Mouse (Mus musculus) MEL (cell line): ENCODE results near the gene Eci1. TPM values are rescaled to one million over a fixed set of nuclear protein-coding genes. Genes with fewer than 3 reads are reported as not detected.
A peak's percentile ranks its signal among the peaks of the same experiment; 100 is the strongest.

Experiments used
- DNase-seq: peaks from one replicate; pipeline ENCODE4 v3.0.0; 2011; ENCODE audit warnings: low read depth, low spot score
- H3K27ac ChIP-seq: 2 replicates; pipeline ENCODE4 v1.5.1; 2012; ENCODE audit warnings: low read depth, mild to moderate bottlenecking, control low read depth, low read length, moderate library complexity; ENCODE audit not compliant: control insufficient read depth
- H3K27me3 ChIP-seq, 2 experiments: fragments of 150-350 bp in 1 of 2; sonication (generic) in 1 of 2; 2 replicates each; pipeline ENCODE4 v1.6.1; 2012; ENCODE audit warnings: low read length in 2 of 2, mild to moderate bottlenecking in 2 of 2, improper control_type of control experiment in 1 of 2, moderate library complexity in 1 of 2; ENCODE audit not compliant: insufficient read depth in 2 of 2, control insufficient read depth in 1 of 2
- H3K36me3 ChIP-seq, 2 experiments: 2 replicates each; pipeline ENCODE4 v1.6.1; 2012 to 2014; ENCODE audit warnings: low read length in 2 of 2, improper control_type of control experiment in 1 of 2, inconsistent platforms in 1 of 2, mild to moderate bottlenecking in 1 of 2; ENCODE audit not compliant: insufficient read depth in 2 of 2, control insufficient read depth in 1 of 2
- H3K4me1 ChIP-seq, 2 experiments: fragments of 150-350 bp in 1 of 2; sonication (generic) in 1 of 2; 2 replicates each; pipeline ENCODE4 v1.6.1; 2012; ENCODE audit warnings: low read length in 2 of 2, improper control_type of control experiment in 1 of 2, mild to moderate bottlenecking in 1 of 2; ENCODE audit not compliant: insufficient read depth in 2 of 2, control insufficient read depth in 1 of 2
- H3K4me3 ChIP-seq, 2 experiments: fragments of 150-350 bp in 1 of 2; sonication (generic) in 1 of 2; 2 replicates each; pipeline ENCODE4 v1.5.1; 2012; ENCODE audit warnings: low read depth in 2 of 2, low read length in 2 of 2, mild to moderate bottlenecking in 2 of 2, moderate library complexity in 2 of 2, control low read depth in 1 of 2, improper control_type of control experiment in 1 of 2; ENCODE audit not compliant: control insufficient read depth in 1 of 2, insufficient read depth in 1 of 2
- H3K79me2 ChIP-seq: 2 replicates; pipeline ENCODE4 v1.6.1; 2012; ENCODE audit warnings: mild to moderate bottlenecking, low read length, moderate library complexity; ENCODE audit not compliant: control insufficient read depth, poor library complexity, insufficient read depth
- H3K9ac ChIP-seq: 2 replicates; pipeline ENCODE4 v1.6.1; 2012; ENCODE audit warnings: low read depth, mild to moderate bottlenecking, control low read depth, low read length, moderate library complexity; ENCODE audit not compliant: control insufficient read depth, poor library complexity, severe bottlenecking
- H3K9me3 ChIP-seq: fragments of 150-350 bp; sonication (generic); replicated peaks from 2 replicates; pipeline ENCODE4 v1.6.1; 2012; ENCODE audit warnings: mild to moderate bottlenecking, low read length, improper control_type of control experiment, moderate library complexity; ENCODE audit not compliant: insufficient read depth
- BHLHE40 ChIP-seq: IDR thresholded peaks from 2 replicates; pipeline ENCODE4 v1.6.1; 2012; ENCODE audit warnings: low read depth, mild to moderate bottlenecking, inconsistent platforms, low read length, improper control_type of control experiment, borderline replicate concordance
- CTCF ChIP-seq, 3 experiments: IDR thresholded peaks in 2 of 3; conservative IDR thresholded peaks in 1 of 3; 2 replicates each; pipeline ENCODE4 v1.5.1; 2011 to 2012; ENCODE audit warnings: low read length in 3 of 3, low read depth in 2 of 3, mild to moderate bottlenecking in 2 of 3, improper control_type of control experiment in 1 of 3, inconsistent platforms in 1 of 3, mixed read lengths in 1 of 3, moderate library complexity in 1 of 3; ENCODE audit not compliant: control insufficient read depth in 1 of 3, insufficient read depth in 1 of 3, poor library complexity in 1 of 3, severe bottlenecking in 1 of 3
- ETS1 ChIP-seq: IDR thresholded peaks from 2 replicates; pipeline ENCODE4 v1.6.1; 2012; ENCODE audit warnings: low read depth, mild to moderate bottlenecking, inconsistent platforms, low read length, improper control_type of control experiment, moderate library complexity
- MEF2A ChIP-seq: IDR thresholded peaks from 2 replicates; pipeline ENCODE4 v1.6.1; 2014; ENCODE audit warnings: low read depth, mild to moderate bottlenecking, inconsistent platforms, low read length, improper control_type of control experiment; ENCODE audit not compliant: poor library complexity, insufficient replicate concordance, severe bottlenecking; ENCODE audit errors: extremely low read depth
- MYC ChIP-seq: IDR thresholded peaks from 2 replicates; pipeline ENCODE4 v1.6.1; 2011; ENCODE audit warnings: low read depth, mild to moderate bottlenecking, low read length, improper control_type of control experiment, moderate library complexity
- NRF1 ChIP-seq: IDR thresholded peaks from 2 replicates; pipeline ENCODE4 v1.6.1; 2014; ENCODE audit warnings: low read depth, mild to moderate bottlenecking, inconsistent platforms, low read length, improper control_type of control experiment, moderate library complexity; ENCODE audit not compliant: poor library complexity, insufficient read depth, severe bottlenecking
- POLR2A ChIP-seq, 2 experiments: IDR thresholded peaks; 2 replicates each; pipeline ENCODE4 v1.6.1; 2011 to 2012; ENCODE audit warnings: low read length in 2 of 2, mild to moderate bottlenecking in 2 of 2, control low read depth in 1 of 2, improper control_type of control experiment in 1 of 2, low read depth in 1 of 2, moderate library complexity in 1 of 2; ENCODE audit not compliant: control insufficient read depth in 1 of 2, insufficient read depth in 1 of 2, poor library complexity in 1 of 2
- SIN3A ChIP-seq: IDR thresholded peaks from 2 replicates; pipeline ENCODE4 v1.6.1; 2012; ENCODE audit warnings: low read length, improper control_type of control experiment, inconsistent platforms
- ZC3H11A ChIP-seq: IDR thresholded peaks from 2 replicates; pipeline ENCODE4 v1.6.1; 2012; ENCODE audit warnings: low read depth, mild to moderate bottlenecking, inconsistent platforms, low read length, improper control_type of control experiment
- ZKSCAN1 ChIP-seq: IDR thresholded peaks from 2 replicates; pipeline ENCODE4 v1.6.1; 2012; ENCODE audit warnings: low read depth, mild to moderate bottlenecking, inconsistent platforms, low read length, improper control_type of control experiment, moderate library complexity
- ZNF384 ChIP-seq: IDR thresholded peaks from 2 replicates; pipeline ENCODE4 v1.6.1; 2012; ENCODE audit warnings: low read depth, mild to moderate bottlenecking, inconsistent platforms, low read length, improper control_type of control experiment
- polyA plus RNA-seq, 2 experiments: library from polyadenylated mRNA; stranded (reverse) in 1 of 2; unstranded in 1 of 2; fragments of >175 nt in 1 of 2; fragments of >200 nt in 1 of 2; gene quantifications; 2 replicates each; pipeline versions ENCODE4 v1.2.1 to v1.2.4; 2012; ENCODE audit warnings: low replicate concordance in 2 of 2, low read depth in 1 of 2; ENCODE audit not compliant: insufficient read length in 2 of 2, insufficient read depth in 1 of 2, missing spikeins in 1 of 2
- total RNA-seq: library from RNA; depleted of rRNA; stranded (reverse); fragments of 300-350 nt; gene quantifications from 2 replicates; pipeline ENCODE4 v1.2.3, GENCODE M21; 2012

The Eci1 gene
- total and polyA plus RNA-seq, 3 experiments: 48.6 to 65.6 TPM; not detected in 1

DNA sequence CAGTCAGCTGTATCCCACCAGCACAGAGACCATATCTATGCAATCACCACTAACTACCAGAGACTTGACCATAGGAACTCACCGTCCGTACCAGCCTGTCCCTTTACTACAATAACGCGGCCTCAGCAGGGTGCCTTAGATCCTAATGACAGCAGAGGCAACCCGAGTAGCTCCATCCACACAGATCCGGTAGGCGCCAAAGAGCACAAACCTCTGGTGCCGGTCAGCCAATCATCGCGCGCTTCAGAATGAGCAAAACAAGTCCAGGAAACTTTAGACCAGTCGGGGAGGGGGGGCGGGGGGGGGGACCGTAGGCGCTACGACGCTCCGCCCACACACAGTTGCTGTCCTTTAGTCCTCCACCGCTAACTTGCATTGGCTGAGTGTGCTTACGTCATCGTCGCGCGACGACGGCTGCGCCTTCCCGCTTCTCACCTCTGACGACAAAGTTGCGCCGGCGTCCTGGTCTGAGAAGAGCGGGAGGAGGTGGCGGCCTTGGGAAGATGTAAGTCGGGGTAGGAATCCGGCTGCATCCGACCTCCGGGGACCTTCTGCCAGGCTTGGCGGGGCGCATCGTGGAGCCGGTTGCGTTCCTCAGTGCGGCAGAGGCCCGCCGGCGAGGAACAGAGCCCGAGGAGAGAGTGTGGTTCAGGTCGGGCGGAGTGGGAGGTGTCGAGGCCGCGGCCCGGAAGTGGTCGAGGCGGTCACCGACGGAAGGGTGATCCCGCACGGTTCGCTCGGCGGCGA, 12.0 kb upstream of the Eci1 start, which contains the start of gene Rnps1 (continued):
- peak; percentile 75 for TF ChIP-seq SIN3A

DNA sequence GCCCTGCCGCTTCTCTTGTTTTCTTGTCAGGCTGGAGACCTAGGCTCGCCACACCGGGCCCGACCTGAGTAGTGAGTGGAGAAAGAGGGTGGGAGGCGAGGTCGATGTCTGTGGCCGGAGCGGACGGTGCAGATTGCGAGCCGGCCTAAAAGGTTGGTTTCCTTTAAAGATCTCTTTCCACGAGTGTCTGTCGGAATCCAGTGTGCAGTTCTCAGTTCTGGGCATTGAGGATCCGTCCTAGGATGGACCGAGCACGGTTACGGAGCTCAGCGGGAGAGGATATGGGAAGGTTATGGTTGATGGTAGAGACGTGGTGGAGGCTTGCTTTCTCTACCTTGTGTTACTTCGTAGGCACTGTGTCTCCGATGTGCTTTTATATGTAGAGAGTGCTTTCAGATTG, 11.4 kb upstream of the Eci1 start:
- Histone ChIP-seq H3K36me3 (peaks cover 24 to 36% of the 10 kb centered on the region in 2 experiments), H3K4me1 (peaks cover 3 to 25% of the 10 kb centered on the region in 2 experiments), H3K27me3 (no peaks in the 10 kb centered on the region), H3K27ac (peak overlapping the region; percentile 74), H3K4me3 (peak overlapping the region; percentile 74 to 77), H3K79me2 (peaks cover 46% of the 10 kb centered on the region), H3K9ac (peak overlapping the region; percentile 91), H3K9me3 (no peaks in the 10 kb centered on the region)
- DNase-seq: no peak
- TF ChIP-seq ETS1 (no peak), POLR2A (IDR thresholded peaks at IDR 0.05; ENCODE audit: control insufficient read depth in 1 of 2, insufficient read depth in 1 of 2, low read depth in 1 of 2, low read length in 2 of 2, poor library complexity in 1 of 2) (0 out of 4 replicates have a peak, but pooled peaks of 1 of the 2 experiments have one; percentile 29), BHLHE40 (no peak), MYC (peak; percentile 10; the same call in 1 of the 2 replicates)

- Histone ChIP-seq H3K27ac (no peak overlapping the region; the same call in 1 of the 2 replicates), H3K9me3 (no peaks in the 10 kb centered on the region), H3K79me2 (peaks cover 48% of the 10 kb centered on the region), H3K4me3 (peak overlapping the region; percentile 74 to 77)
- no peak for DNase-seq
- TF ChIP-seq ZNF384 (no peak), ZC3H11A (no peak), ZKSCAN1 (no peak), ETS1 (no peak), CTCF (IDR thresholded peaks at IDR 0.05 in 2 of 3, conservative IDR thresholded peaks at IDR 0.05 in 1 of 3; ENCODE audit: control insufficient read depth in 1 of 3, insufficient read depth in 1 of 3, low read depth in 2 of 3, low read length in 3 of 3, poor library complexity in 1 of 3, severe bottlenecking in 1 of 3) (no peak), NRF1 (no peak), MEF2A (no peak)
- TF ChIP-seq, all 39 proteins: peak for 0
- H3K27me3 ChIP-seq: no peaks in the 10 kb centered on the region
- H3K36me3 ChIP-seq: peaks cover 29 to 36% of the 10 kb centered on the region in 2 experiments
- H3K4me1 ChIP-seq: peaks cover 3 to 25% of the 10 kb centered on the region in 2 experiments
- peak overlapping the region; percentile 91 for H3K9ac ChIP-seq
Measured at GRCm38 (mm10) chr17:24416051-24416652, 10.3 kb upstream of the Eci1 start.
